Mouse (Mus musculus) urinary bladder, postnatal 14 days (tissue): Measurements from ENCODE around the gene Rbfox1.

Experiments
- DNase-seq: peaks from one replicate; pipeline ENCODE4 v3.0.0; 2021; ENCODE audit warnings: low spot score

Gene Rbfox1

DNA sequence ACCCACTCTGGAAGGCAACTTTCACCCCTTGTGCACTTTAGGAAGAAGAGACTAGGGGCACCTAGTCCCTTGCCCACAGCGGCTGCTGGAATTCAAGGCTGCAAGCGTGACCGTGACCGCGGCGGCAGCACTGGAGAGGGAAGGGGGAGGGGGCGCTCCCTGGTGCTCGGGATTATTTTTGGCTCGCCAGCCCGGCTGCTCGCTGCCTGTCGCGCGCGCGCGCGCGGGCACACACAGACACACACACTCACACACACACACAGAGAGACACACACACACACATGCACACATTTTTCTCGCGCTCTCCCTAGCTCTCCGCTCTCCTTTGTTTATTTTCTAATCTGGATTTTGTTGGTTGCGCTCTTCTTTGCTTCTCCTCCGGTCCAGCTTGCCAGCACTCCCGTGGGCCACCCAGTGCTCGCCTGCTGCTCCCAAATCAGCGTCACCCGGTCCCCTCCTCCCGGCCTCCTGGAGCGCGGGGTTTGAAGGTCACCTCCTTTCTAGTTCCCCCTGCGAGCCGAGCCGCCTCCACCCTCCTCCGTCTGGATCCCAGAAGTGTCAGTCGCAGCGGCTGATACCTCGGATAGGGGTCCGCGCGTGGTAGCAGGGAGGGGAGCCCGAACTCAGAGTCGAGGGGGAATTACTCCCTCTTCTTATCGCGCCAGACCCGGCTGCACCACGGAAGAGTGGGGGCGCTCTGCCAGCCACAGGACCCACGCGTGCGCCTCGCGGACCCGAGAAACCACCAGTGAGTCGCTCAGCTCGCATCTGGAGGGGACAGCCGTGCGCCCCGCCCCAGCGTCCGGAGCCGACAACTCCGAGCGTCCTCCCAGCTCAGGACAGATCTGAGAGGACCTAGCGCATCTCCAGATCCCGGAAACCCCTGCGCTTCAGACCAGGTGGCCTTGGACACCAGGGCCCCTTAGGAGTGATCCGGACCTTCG lies at the start of gene Rbfox1:
Gene Rbfox1, plus strand, starts transcription at position 610 of the 944 bp plus-strand sequence.
- DNase-seq = no peak

DNA sequence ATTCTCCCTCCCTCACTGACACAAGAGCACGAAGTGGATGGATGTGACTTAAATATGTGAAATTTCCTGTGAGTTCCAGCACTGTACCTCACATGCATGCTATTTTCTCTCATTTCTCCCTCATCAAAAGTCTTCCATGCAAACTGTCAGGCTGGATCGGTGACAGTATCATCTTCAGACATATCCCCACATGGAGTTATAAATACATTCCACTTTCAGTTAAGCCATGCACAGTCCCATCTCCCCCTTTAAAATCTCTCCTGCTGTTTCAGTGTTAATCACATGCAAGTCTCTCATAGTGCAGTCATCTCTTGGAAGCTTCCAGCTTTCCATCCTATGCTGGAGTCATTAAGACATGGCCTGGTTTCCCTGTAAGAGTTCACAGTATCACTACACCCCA lies 48.4 kb upstream of the Rbfox1 start:
- DNase-seq = no peak

DNA sequence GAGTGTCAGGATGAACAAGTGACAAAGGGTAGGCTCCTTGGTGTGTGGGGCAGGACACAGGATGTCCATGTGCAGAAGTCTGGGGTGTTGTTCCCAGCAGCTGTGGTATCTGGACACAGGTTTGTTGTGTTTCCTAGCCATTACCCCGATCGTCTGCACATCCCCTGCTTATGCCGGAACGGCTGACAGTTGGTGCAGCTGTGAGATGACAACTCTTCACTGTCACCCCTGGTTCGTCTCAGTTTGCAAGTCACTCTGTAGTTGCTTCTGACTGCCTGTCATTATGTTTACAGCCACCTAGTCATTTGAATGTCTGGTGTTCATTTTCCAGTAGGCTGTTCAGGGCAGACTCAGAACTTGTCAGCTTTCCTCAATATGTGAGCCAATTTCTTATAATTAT lies 44.0 kb upstream of the Rbfox1 start:
- no peak for DNase-seq

DNA sequence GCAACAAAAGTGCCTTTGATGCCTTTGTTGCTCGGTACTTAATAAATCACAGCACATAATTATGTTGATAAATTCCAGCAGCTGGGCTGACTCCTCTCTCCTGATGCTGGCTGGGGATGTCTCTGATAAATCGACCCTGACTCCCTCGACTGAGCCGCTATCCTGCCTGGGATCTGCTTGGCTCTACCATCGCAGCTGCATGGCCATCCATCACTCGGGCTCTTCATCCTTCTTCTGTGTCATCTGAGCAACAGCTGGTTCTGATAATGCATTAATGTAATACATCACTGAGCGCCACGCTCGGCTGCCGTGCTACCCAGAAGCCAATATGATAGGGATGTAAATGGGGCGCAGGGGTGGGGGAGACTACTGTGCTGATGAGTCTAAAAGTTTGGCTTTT lies 39.5 kb upstream of the Rbfox1 start:
- DNase-seq = no peak

DNA sequence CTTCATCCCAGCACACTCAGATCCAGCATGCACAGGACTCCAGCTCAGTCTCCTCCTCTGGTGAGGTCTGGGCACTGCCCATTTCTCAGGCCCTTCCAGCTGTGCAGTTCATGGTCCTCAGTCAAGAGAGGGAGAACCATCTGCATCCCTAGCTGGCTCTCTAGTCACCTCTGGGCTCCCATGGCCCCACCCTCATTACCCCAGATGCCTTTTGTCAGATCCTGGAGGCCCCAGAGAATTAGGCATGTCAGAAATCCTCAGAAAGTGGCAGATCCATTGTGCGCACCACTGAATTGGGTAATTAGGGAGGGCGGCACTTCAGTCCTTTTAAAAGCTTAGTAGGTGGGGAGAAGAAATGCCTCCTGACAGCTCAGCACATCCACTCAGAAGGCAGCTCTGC lies 32.1 kb upstream of the Rbfox1 start:
- no peak for DNase-seq

DNA sequence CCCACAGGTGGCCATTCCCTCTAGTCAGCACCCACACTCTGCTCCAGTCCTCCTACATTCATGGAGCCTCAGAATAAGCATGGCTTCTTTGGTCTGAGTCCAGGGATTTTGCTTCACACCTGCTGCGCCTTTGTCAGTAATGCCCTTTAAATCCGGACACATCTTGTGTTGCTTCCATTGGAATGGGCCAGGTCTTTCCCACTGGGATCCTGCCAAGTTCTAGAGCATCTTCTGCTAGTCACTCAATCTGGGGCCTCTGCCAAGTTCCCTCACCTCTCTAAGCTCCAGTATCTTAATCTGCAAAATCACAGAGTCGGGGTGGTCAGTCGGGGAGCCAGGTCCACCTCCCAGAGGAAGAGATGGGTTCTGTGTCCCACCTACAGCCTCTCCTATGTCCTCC lies 20.8 kb upstream of the Rbfox1 start:
- no peak for DNase-seq

DNA sequence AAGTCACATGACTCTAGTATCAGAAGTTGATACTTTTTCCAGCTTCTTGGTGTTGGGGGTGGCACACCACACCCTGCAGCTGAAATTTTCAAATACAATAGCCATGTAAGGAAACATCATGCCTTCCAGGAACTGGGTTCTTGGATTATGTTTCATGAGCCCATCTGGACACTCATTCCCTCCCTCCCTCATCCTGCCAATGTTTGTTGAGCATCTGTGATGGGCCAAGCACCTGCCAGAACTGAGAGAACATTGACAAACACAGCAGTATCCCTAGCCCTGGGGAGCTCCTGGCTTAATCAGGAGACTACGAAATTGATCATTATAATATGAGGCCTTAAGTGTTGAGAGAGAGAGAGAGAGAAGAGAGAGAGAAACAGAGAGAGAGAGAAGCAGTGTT lies 18.2 kb upstream of the Rbfox1 start:
- no peak for DNase-seq

DNA sequence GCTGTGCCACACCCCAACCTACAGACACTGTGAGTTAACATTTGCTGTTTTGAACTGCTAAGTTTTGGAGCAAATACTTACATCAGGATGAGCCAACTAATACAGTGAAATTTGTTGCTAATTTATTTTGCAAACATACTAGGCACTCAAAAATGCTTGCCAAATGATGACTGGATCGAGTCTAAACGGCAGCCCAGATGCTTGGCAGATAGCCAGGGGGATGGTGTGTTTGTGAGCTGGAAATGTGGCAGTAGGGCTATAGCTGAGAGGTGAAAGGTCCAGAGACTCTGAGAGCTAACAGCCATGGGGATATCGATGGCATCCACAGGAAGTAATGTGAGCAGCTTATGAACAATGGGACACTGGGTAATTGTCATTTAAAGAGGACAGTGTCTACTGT lies 14.8 kb upstream of the Rbfox1 start:
- DNase-seq = no peak

- peak; percentile 64 for DNase-seq
Measured at GRCm38 (mm10) chr16:5881820-5882219, 3.3 kb upstream of the Rbfox1 start.

GRCm38 (mm10) chr16:5885690-5886050 lies 515 bp downstream of the Rbfox1 start:
- no peak for DNase-seq

GRCm38 (mm10) chr16:5895564-5895963 lies 10.4 kb downstream of the Rbfox1 start:
- no peak for DNase-seq

- DNase-seq = no peak
Measured at GRCm38 (mm10) chr16:5898330-5898729, 13.2 kb downstream of the Rbfox1 start.

DNA sequence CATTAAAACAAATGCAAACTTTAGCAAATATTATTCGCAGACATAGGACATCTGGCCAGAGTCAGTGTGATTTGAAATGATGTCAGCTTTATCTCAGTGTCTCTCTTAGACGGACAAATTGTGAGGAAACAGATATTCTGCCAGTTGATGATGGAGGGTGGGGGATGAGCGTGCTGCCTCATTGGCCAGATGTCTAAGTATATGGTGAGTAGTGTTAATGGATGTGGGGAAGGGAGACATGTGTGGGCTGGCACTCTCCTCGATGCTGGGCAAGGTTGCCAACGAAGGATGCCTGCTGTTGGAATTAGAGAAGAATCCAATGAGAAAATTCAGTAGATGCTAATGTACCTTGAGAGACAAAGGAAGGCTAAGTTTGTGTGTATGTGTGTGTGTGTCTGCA lies 25.6 kb downstream of the Rbfox1 start:
- no peak for DNase-seq

DNA sequence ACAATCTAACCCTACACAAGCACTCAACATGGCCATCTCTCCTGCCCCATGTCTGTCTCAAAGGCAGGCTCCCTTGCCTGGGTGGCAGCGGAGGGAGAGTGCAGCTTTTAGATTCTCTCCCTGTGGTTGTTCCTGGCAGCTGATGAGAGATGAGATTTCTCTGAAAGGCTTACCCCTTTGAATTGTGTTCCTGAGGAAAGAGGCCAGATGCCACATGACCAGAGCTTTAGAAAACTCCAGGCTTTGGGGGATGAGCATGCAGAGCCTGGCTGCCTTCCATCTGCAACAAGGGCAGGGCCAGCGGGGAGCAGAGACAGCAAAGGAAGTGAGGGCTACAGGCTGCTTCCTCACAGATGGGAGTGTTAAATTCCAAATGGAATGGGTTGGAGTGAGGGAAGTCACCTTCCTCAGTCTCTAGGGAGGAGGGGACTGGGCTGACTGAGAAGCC lies 26.7 kb downstream of the Rbfox1 start:
- DNase-seq = no peak

GRCm38 (mm10) chr16:5917937-5918336 lies 32.8 kb downstream of the Rbfox1 start:
- no peak for DNase-seq

- DNase-seq = no peak
Measured at GRCm38 (mm10) chr16:5926986-5927385, 41.8 kb downstream of the Rbfox1 start.

GRCm38 (mm10) chr16:5931680-5932079 lies 46.5 kb downstream of the Rbfox1 start:
- peak; percentile 73 for DNase-seq

GRCm38 (mm10) chr16:5940016-5940415 lies 54.9 kb downstream of the Rbfox1 start:
- DNase-seq = no peak

DNA sequence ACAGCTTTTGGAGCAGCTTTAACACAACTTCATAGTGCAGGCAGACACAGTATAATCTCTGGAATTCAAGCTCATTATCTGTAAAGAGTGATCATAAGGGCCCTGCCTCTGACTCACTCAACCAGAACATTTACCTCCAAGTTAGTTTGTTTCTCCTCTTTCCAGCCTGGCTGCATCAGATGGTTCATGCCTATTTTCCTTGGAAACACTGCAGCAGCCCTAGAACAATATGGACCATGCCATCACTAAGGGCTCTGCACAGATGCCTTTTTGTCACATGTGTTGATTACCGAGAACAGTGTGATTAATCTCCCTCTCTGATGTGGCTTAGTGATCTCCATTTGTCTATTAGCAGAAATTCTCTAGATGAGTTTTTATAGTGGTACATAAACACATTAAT lies 60.5 kb downstream of the Rbfox1 start:
- DNase-seq = no peak

DNA sequence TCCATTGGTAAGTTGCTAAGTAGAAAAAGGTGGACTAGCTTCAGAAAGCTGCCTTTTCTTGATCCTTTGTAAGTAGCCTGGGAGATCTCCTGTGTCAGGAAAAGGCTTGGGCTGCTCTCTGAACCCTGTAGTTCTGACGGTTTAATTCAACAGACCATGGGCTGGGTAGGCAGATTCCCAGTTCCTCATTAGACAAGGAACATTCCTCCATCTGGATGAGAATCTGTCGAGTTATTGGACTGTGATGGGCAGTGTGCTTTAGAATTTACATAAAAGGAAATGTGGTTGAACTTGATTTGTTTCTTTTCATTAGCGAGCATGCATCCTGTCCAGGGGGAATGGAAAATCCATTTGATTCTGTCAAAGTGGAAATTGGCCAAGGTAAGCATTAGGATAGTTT lies 68.0 kb downstream of the Rbfox1 start:
- no peak for DNase-seq

GRCm38 (mm10) chr16:5957418-5957817 lies 72.3 kb downstream of the Rbfox1 start:
- no peak for DNase-seq

DNA sequence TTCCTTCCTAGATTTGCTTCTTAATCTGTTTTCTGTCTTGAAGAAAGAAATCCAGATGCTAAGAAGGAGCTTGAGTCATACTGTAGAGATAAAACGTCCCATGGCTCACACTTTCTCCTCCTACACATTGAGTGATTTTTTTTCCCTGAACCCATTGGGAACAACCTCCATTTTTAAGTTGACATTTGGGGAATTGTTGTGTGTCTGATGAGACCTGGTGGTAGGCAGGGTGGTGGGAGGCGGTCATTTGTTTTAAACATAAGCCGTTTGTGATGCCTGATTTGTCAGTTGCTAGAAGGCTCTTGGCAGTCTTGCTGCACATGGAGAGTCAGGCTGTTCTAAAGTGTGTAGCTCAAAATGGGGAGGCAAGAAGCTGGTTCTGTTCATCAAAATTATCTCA lies 76.6 kb downstream of the Rbfox1 start:
- DNase-seq = no peak

DNA sequence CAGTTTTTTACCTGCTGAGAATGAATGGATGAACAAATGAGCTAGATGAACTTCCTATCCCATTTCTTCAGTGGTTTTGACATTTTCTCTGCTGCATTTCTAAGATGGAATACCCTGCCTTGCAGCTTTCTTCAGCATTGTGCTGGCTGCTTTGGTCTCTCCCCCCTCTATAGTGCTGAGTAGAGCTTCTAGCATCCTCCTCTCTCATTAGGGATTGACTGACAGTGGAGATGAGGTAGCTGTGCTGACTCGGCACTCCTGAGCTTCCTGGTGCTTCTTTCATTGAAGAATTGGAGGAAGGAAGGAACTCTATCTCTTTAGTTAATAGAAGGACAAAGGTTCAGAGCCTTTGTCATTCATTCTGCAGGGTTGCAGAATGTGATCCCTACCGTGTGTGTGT lies 89.0 kb downstream of the Rbfox1 start:
- no peak for DNase-seq
